Mouse (Mus musculus): ENCODE results near the gene Tet1. TPM values are rescaled to one million over a fixed set of nuclear protein-coding genes. Genes with fewer than 3 reads are reported as not detected.

Tet1 gene
- polyA plus RNA-seq, 2 experiments from 2014 or later: 6.9 to 7.2 TPM

Other genes starting within 250 kb of the Tet1 start
- 1 to 10 TPM; 2.2 to 3.2 TPM for gene Stox1, start 182.9 kb downstream of the Tet1 start, polyA plus RNA-seq (2017; shearing (Covaris generic))
- gene Ccar1, start 116.7 kb downstream of the Tet1 start, polyA plus RNA-seq (2017; shearing (Covaris generic)): 100 to 1,000 TPM; 113 to 124 TPM
- 1 to 10 TPM; 2.9 to 3.4 TPM for gene Slc25a16, start 11.6 kb upstream of the Tet1 start, polyA plus RNA-seq (2017; shearing (Covaris generic))
- gene Dna2, start 38.0 kb upstream of the Tet1 start, polyA plus RNA-seq (2017; shearing (Covaris generic)): 1 to 10 TPM; 2.0 to 3.0 TPM
- 10 to 100 TPM; 41.0 to 52.8 TPM for gene Rufy2, start 71.2 kb upstream of the Tet1 start, polyA plus RNA-seq (2017; shearing (Covaris generic))
- gene Hnrnph3, start 115.2 kb upstream of the Tet1 start, polyA plus RNA-seq (2017; shearing (Covaris generic)): 100 to 1,000 TPM; 101 to 116 TPM
- gene Pbld2, start 115.3 kb upstream of the Tet1 start, polyA plus RNA-seq (2017; shearing (Covaris generic)): under 1 TPM; 0.46 to 0.95 TPM
- gene Pbld1, start 151.2 kb upstream of the Tet1 start, polyA plus RNA-seq (2017; shearing (Covaris generic)): under 1 TPM in 1 of 2 experiments, not detected in 1; 0.13 TPM
- gene Atoh7, start 190.7 kb upstream of the Tet1 start, polyA plus RNA-seq (2017; shearing (Covaris generic)): not detected

All from CD4-positive, CD25-positive, alpha-beta regulatory T cell, adult 4 months (primary cell).